Mouse (Mus musculus): ENCODE measurements at regions not wholly inside any gene's neighbourhood (a gene's known extent, or its start where the extent isn't known, plus 50 kb on each side); places are given as distances from the start of the nearest gene placed in this dataset.

GRCm38 (mm10) chr2:43437251-43437650, 117.9 kb upstream of the Kynu start:
- DNase-seq (ENCODE audit: low read depth, low spot score): no peak

DNA sequence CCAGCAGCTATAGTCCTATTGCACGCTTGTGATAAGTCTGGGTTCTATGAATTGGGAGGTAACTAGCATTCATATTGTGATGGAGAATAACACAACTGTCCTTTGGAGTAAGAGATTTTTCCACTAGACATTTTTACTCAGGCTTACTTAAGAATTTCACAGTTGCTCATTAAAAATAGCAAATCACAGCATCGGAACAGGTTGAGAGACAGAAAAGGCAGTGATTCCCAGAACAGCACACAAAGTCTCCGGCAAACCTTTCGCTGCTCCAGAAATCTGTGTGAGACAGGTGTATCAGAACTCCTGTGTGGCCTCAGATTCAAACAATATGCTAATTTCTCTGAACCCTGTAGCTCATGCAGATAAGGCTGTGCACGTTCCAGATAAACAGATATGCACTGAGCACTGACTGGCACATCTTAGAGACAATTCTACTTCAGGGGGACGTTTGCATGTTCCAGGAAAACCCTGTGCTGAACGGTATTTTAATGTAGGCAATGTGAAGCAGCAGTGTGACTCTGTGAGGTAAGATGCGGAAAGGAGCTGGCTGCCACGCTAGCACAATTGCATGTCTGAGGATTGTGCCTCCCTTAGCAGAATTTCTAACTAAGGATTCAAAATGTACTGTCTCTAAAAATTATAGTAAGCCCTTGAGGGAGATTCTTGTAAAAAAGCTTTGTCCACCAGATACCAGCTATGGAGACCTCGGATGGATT, 99.8 kb upstream of the Kynu start:
- DNase-seq (ENCODE audit: low read depth, low spot score): no peak

- DNase-seq (ENCODE audit: low read depth, low spot score): no peak
Observed at GRCm38 (mm10) chr2:43469161-43469560, 86.0 kb upstream of the Kynu start.

GRCm38 (mm10) chr2:43469893-43470292, 85.2 kb upstream of the Kynu start:
- DNase-seq (ENCODE audit: low read depth, low spot score): no peak

GRCm38 (mm10) chr2:43478494-43478893, 76.6 kb upstream of the Kynu start:
- no peak for DNase-seq (ENCODE audit: low read depth, low spot score)

DNA sequence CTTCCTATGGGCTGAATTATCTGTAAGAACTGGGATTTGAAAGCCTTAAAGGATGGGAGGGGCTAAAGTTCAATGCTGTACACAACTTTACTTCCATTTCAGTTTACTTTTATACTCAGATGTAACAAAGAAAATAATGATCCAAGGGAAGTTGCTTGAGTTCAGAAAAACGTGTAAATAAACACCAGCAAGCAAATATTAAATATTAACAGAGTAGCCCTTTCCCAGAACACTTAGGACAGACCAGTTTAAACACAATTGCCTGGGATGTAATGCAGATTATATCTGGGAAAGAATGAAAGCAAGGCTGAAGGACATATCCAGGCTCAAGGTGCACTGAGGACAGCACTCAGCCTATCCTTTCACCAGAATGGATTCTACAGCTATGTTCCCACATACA, 75.3 kb upstream of the Kynu start:
- DNase-seq (ENCODE audit: low read depth, low spot score): no peak

Measured in ZHBTc4 (cell line).